Mouse (Mus musculus) embryonic facial prominence, embryonic 13.5 days (tissue): ENCODE results near the gene Kif2c. TPM values are rescaled to one million over a fixed set of nuclear protein-coding genes. Genes with fewer than 3 reads are reported as not detected.
A peak's percentile ranks its signal among the peaks of the same experiment; 100 is the strongest.

Experiments
- ATAC-seq: fragments of 200-750 bp; cut with Nextera tagmentation; 2 replicates; pipeline ENCODE4 v1.8.0; 2017; ENCODE audit warnings: low read depth; ENCODE audit not compliant: insufficient number of reproducible peaks, insufficient read depth, low FRiP score, low TSS enrichment
- H3K27ac ChIP-seq: fragments of 300-500 bp; sonication (generic); 2 replicates; pipeline ENCODE4 v1.5.1; 2015; ENCODE audit warnings: moderate library complexity, mild to moderate bottlenecking, inconsistent platforms
- H3K27me3 ChIP-seq: fragments of 300-500 bp; sonication (generic); 2 replicates; pipeline ENCODE4 v1.6.1; 2015; ENCODE audit warnings: mild to moderate bottlenecking, inconsistent platforms
- H3K36me3 ChIP-seq: fragments of 300-500 bp; sonication (generic); 2 replicates; pipeline ENCODE4 v1.6.1; 2015; ENCODE audit warnings: mild to moderate bottlenecking, inconsistent platforms
- H3K4me1 ChIP-seq: fragments of 300-500 bp; sonication (generic); 2 replicates; pipeline ENCODE4 v1.6.1; 2015; ENCODE audit warnings: inconsistent platforms
- H3K4me2 ChIP-seq: fragments of 300-500 bp; sonication (generic); 2 replicates; pipeline ENCODE4 v1.6.1; 2015; ENCODE audit warnings: moderate library complexity, mild to moderate bottlenecking, inconsistent platforms
- H3K4me3 ChIP-seq: fragments of 300-500 bp; sonication (generic); 2 replicates; pipeline ENCODE4 v1.5.1; 2015; ENCODE audit warnings: mild to moderate bottlenecking, inconsistent platforms
- H3K9ac ChIP-seq: fragments of 300-500 bp; sonication (generic); 2 replicates; pipeline ENCODE4 v1.6.1; 2015; ENCODE audit warnings: mild to moderate bottlenecking, inconsistent platforms
- H3K9me3 ChIP-seq: fragments of 300-500 bp; sonication (generic); 2 replicates; pipeline ENCODE4 v1.6.1; 2016; ENCODE audit warnings: inconsistent platforms
- WGBS: fragments of 180-500 bp; shearing (Covaris S2); methylation state at CpG from one replicate; pipeline ENCODE4 v1.1.7; 2015; ENCODE audit warnings: mixed read lengths; 5-methylcytosine and 5-hydroxymethylcytosine counted together
- polyA plus RNA-seq: library from polyadenylated mRNA; unstranded; fragments of >200 nt; fragmentation: Nextera tagmentation; extraction: Ambion mirVana; gene quantifications from 2 replicates; pipeline ENCODE4 v1.2.1, GENCODE M21; 2015

The Kif2c gene
- polyA plus RNA-seq, 1 experiment from 2014 or later = 73.4 TPM

GRCm38 (mm10) chr4:117132794-117133143 lies 49.7 kb downstream of the Kif2c start:
- Histone ChIP-seq H3K4me1 (peaks cover 15% of the 10 kb centered on the region), H3K4me2 (peak overlapping the region; percentile 97)

GRCm38 (mm10) chr4:117131890-117132793 lies 50.3 kb downstream of the Kif2c start:
- Histone ChIP-seq H3K9me3 (no peaks in the 10 kb centered on the region), H3K4me1 (peaks cover 15% of the 10 kb centered on the region), H3K27me3 (peaks cover 30% of the 10 kb centered on the region), H3K36me3 (peaks cover 16% of the 10 kb centered on the region), H3K27ac (no peak overlapping the region), H3K4me3 (peak overlapping the region; percentile 76; the same call in 1 of the 2 replicates), H3K4me2 (peak overlapping the region; percentile 97), H3K9ac (peak overlapping the region; percentile 84; the same call in 1 of the 2 replicates)
- no peak for ATAC-seq
- 23% methylated on average over 7 of the region's 7 CpGs for WGBS

More at GRCm38 (mm10) chr4:117132794-117133143, 49.7 kb downstream of the Kif2c start:
- Histone ChIP-seq H3K27me3 (peaks cover 30% of the 10 kb centered on the region), H3K4me3 (peak overlapping the region; percentile 76), H3K27ac (no peak overlapping the region), H3K36me3 (peaks cover 16% of the 10 kb centered on the region), H3K9me3 (no peaks in the 10 kb centered on the region), H3K9ac (peak overlapping the region; percentile 84)
- WGBS = 11% methylated on average over 11 of the region's 11 CpGs
- ATAC-seq = no peak

- Histone ChIP-seq H3K4me1 (peaks cover 18% of the 10 kb centered on the region), H3K9ac (no peak overlapping the region), H3K27ac (no peak overlapping the region), H3K4me2 (no peak overlapping the region), H3K9me3 (no peaks in the 10 kb centered on the region), H3K27me3 (peaks cover 30% of the 10 kb centered on the region), H3K4me3 (no peak overlapping the region), H3K36me3 (peaks cover 16% of the 10 kb centered on the region)
- WGBS = 72% methylated on average over 6 of the region's 6 CpGs
- ATAC-seq = no peak
These were observed 51.2 kb downstream of the Kif2c start for GRCm38 (mm10) chr4:117131198-117131597.

GRCm38 (mm10) chr4:117130790-117131189 lies 51.6 kb downstream of the Kif2c start:
- H3K4me2 ChIP-seq = no peak overlapping the region
- no peak overlapping the region for H3K27ac ChIP-seq
- peaks cover 29% of the 10 kb centered on the region for H3K27me3 ChIP-seq
- peaks cover 16% of the 10 kb centered on the region for H3K36me3 ChIP-seq
- H3K4me1 ChIP-seq = peaks cover 22% of the 10 kb centered on the region
- no peak overlapping the region for H3K9ac ChIP-seq
- H3K9me3 ChIP-seq = no peaks in the 10 kb centered on the region
- WGBS = 69% methylated on average over 6 of the region's 6 CpGs
- no peak for ATAC-seq
- no peak overlapping the region for H3K4me3 ChIP-seq

GRCm38 (mm10) chr4:117127991-117128686 lies 54.3 kb downstream of the Kif2c start:
- 89% methylated on average over 33 of the region's 33 CpGs for WGBS
- H3K4me1 ChIP-seq = peaks cover 31% of the 10 kb centered on the region
- no peak overlapping the region for H3K27ac ChIP-seq
- no peak overlapping the region for H3K9ac ChIP-seq
- no peaks in the 10 kb centered on the region for H3K9me3 ChIP-seq
- no peak for ATAC-seq
- peaks cover 16% of the 10 kb centered on the region for H3K36me3 ChIP-seq
- no peak overlapping the region for H3K4me2 ChIP-seq
- H3K4me3 ChIP-seq = no peak overlapping the region
- H3K27me3 ChIP-seq = peaks cover 24% of the 10 kb centered on the region

GRCm38 (mm10) chr4:117126675-117127290 lies 55.7 kb downstream of the Kif2c start, which contains the start of gene Tctex1d4:
Gene Tctex1d4, plus strand, starts transcription at chr4:117126794.
- Histone ChIP-seq H3K27ac (peak within 1 kb of the TSS; percentile 86), H3K4me1 (peaks cover 23% of the 10 kb centered on the region), H3K36me3 (peaks cover 16% of the 10 kb centered on the region), H3K4me3 (no peak within 1 kb of the TSS), H3K27me3 (peaks cover 11% of the 10 kb centered on the region), H3K9ac (peak within 1 kb of the TSS; percentile 47), H3K9me3 (no peaks in the 10 kb centered on the region), H3K4me2 (peak within 1 kb of the TSS; percentile 25; the same call in 1 of the 2 replicates)
- WGBS = 85% methylated on average over 9 of the region's 9 CpGs
- ATAC-seq = no peak

- Histone ChIP-seq H3K9ac (peak overlapping the region; percentile 47), H3K4me1 (peaks cover 25% of the 10 kb centered on the region), H3K27ac (peak overlapping the region; percentile 86), H3K4me2 (0 out of 2 replicates have a peak overlapping the region, but pooled peaks have one; percentile 25), H3K9me3 (no peaks in the 10 kb centered on the region), H3K27me3 (peaks cover 4% of the 10 kb centered on the region), H3K36me3 (peaks cover 16% of the 10 kb centered on the region), H3K4me3 (no peak overlapping the region)
- 43% methylated on average over 15 of the region's 15 CpGs for WGBS
- no peak for ATAC-seq
These were observed 56.3 kb downstream of the Kif2c start for GRCm38 (mm10) chr4:117125910-117126674.

- 0 out of 2 replicates have a peak, but pooled peaks have one; percentile 21 for ATAC-seq
- Histone ChIP-seq H3K9ac (peak within 1 kb of the TSS; percentile 47), H3K4me3 (no peak within 1 kb of the TSS), H3K36me3 (peaks cover 11% of the 10 kb centered on the region; the same call in 1 of the 2 replicates), H3K4me2 (peak within 1 kb of the TSS; percentile 25), H3K27me3 (no peaks in the 10 kb centered on the region), H3K4me1 (peaks cover 28% of the 10 kb centered on the region), H3K27ac (peak within 1 kb of the TSS; percentile 86), H3K9me3 (no peaks in the 10 kb centered on the region)
- 37% methylated on average over 8 of the region's 8 CpGs for WGBS
These were observed 57.0 kb downstream of the Kif2c start, which contains the start of gene Btbd19 for GRCm38 (mm10) chr4:117125348-117125909. Gene Btbd19, minus strand, starts transcription at chr4:117125725.

- Histone ChIP-seq H3K9ac (peak overlapping the region; percentile 47), H3K27me3 (no peaks in the 10 kb centered on the region), H3K9me3 (no peaks in the 10 kb centered on the region), H3K27ac (peak overlapping the region; percentile 86), H3K4me2 (peak overlapping the region; percentile 25), H3K4me3 (no peak overlapping the region), H3K4me1 (peaks cover 31% of the 10 kb centered on the region), H3K36me3 (peaks cover 11% of the 10 kb centered on the region; the same call in 1 of the 2 replicates)
- ATAC-seq = no peak
- 64% methylated on average over 14 of the region's 14 CpGs for WGBS
These were observed 57.7 kb downstream of the Kif2c start for GRCm38 (mm10) chr4:117124518-117125347.

- Histone ChIP-seq H3K27ac (no peak overlapping the region; the same call in 1 of the 2 replicates), H3K27me3 (no peaks in the 10 kb centered on the region), H3K36me3 (peaks cover 10% of the 10 kb centered on the region; the same call in 1 of the 2 replicates), H3K9ac (no peak overlapping the region), H3K4me3 (no peak overlapping the region), H3K9me3 (no peaks in the 10 kb centered on the region), H3K4me2 (no peak overlapping the region), H3K4me1 (peaks cover 33% of the 10 kb centered on the region)
- WGBS = 78% methylated on average over 3 of the region's 3 CpGs
- ATAC-seq = no peak
These were observed 58.3 kb downstream of the Kif2c start for GRCm38 (mm10) chr4:117124218-117124517.
